In genomic region chr5:122059060-122060017, GRCm38 (mm10) we compare ENCODE assay signal across 8 mouse cellular contexts. TPM values are rescaled to one million over a fixed set of nuclear protein-coding genes. Genes with fewer than 3 reads are reported as not detected.
DNase-seq lines count a peak whose midpoint lies in the region; ATAC-seq lines count a peak whose summit lies in the region.

No protein-coding gene starts in this region.

- ATAC-seq in intestine, embryonic 14.5 days (replicated peaks; ENCODE audit: low FRiP score, low TSS enrichment, low read depth): no peak
- no peak; the same call in 1 of the 2 replicates for ATAC-seq in neural tube, embryonic 13.5 days (ENCODE audit: low read depth)
- ATAC-seq in frontal cortex, adult (ENCODE audit: low TSS enrichment): no peak

- no peak overlapping the region for H3K27ac ChIP-seq in intestine, embryonic 14.5 days (ENCODE audit: low read depth)
- no peak overlapping the region for H3K27ac ChIP-seq in neural tube, embryonic 13.5 days (replicated peaks)

- H3K27me3 ChIP-seq in intestine, embryonic 14.5 days (replicated peaks; ENCODE audit: control insufficient read depth, insufficient read depth, low read length): no peaks in the 10 kb centered on the region
- H3K27me3 ChIP-seq in neural tube, embryonic 13.5 days: no peaks in the 10 kb centered on the region

- peaks cover 4% of the 10 kb centered on the region; the same call in 1 of the 2 replicates for H3K9me3 ChIP-seq in intestine, embryonic 14.5 days (ENCODE audit: control insufficient read depth, low read length)
- H3K9me3 ChIP-seq in neural tube, embryonic 13.5 days: 0 out of 2 replicates have a peak, but pooled peaks cover 5% of the 10 kb centered on the region

- H3K9ac ChIP-seq in intestine, embryonic 14.5 days (ENCODE audit: low read length): 0 out of 2 replicates have a peak overlapping the region, but pooled peaks have one; percentile 14
- no peak overlapping the region for H3K9ac ChIP-seq in neural tube, embryonic 13.5 days

- 25% methylated on average over 39 of the region's 39 CpGs for WGBS in intestine, embryonic 14.5 days
- WGBS in neural tube, embryonic 13.5 days: 27% methylated on average over 39 of the region's 39 CpGs

- H3K4me1 ChIP-seq in intestine, embryonic 14.5 days (replicated peaks; ENCODE audit: control insufficient read depth, insufficient read depth, low read length): peaks cover 18% of the 10 kb centered on the region
- H3K4me1 ChIP-seq in neural tube, embryonic 13.5 days (replicated peaks): peaks cover 38% of the 10 kb centered on the region

- peak overlapping the region; percentile 46 for H3K4me2 ChIP-seq in intestine, embryonic 14.5 days (ENCODE audit: low read length)
- H3K4me2 ChIP-seq in neural tube, embryonic 13.5 days: peak overlapping the region; percentile 43

- DNase-seq in urinary bladder, postnatal 14 days (ENCODE audit: low spot score): peak; percentile 54
- DNase-seq in urinary bladder, postnatal 10 days (ENCODE audit: low spot score): no peak
- peak; percentile 70 to 81 for DNase-seq in cerebellum, postnatal 25 days
- DNase-seq in gastrocnemius, postnatal 25 days: peak; percentile 26
- peak; percentile 80 for DNase-seq in intestine, embryonic 14.5 days (ENCODE audit: low spot score)
- DNase-seq in lung, adult 18-20 months: peak; percentile 39 to 43

- H3K4me3 ChIP-seq in intestine, embryonic 14.5 days (ENCODE audit: low read depth, low read length): peak overlapping the region; percentile 9; the same call in 1 of the 2 replicates
- peak overlapping the region; percentile 9; the same call in 1 of the 2 replicates for H3K4me3 ChIP-seq in neural tube, embryonic 13.5 days

- no peaks in the 10 kb centered on the region for H3K36me3 ChIP-seq in intestine, embryonic 14.5 days (ENCODE audit: control insufficient read depth, insufficient read depth, low read length)
- H3K36me3 ChIP-seq in neural tube, embryonic 13.5 days: no peaks in the 10 kb centered on the region

RNA-seq across cellular contexts. Expression of gene Cux2, which starts 9.4 kb away (rescaled TPM):
- 1 to 10 TPM; 1.8 to 6.9 TPM for total RNA-seq in gastrocnemius, postnatal 25 days (2021)
- 13.2 and 14.6 TPM in 2 replicates for polyA plus RNA-seq in intestine, embryonic 14.5 days (2014; fragmentation: Nextera tagmentation; extraction: Ambion mirVana)
- polyA plus RNA-seq in neural tube, embryonic 13.5 days (2015; fragmentation: Nextera tagmentation; extraction: Ambion mirVana): 28.5 and 29.8 TPM in 2 replicates

RNA-seq across cellular contexts. Expression of gene Myl2, which starts 41.4 kb away (rescaled TPM):
- 1,000 to 10,000 TPM in 1 of 2 experiments, 100 to 1,000 TPM in 1; 354 to 1,320 TPM for total RNA-seq in gastrocnemius, postnatal 25 days (2021)
- not detected in 2 replicates for polyA plus RNA-seq in intestine, embryonic 14.5 days (2014; fragmentation: Nextera tagmentation; extraction: Ambion mirVana)
- polyA plus RNA-seq in neural tube, embryonic 13.5 days (2015; fragmentation: Nextera tagmentation; extraction: Ambion mirVana): 2.9 and 7.2 TPM in 2 replicates
